Mouse (Mus musculus): ENCODE measurements around the gene Abcb4. TPM values are rescaled to one million over a fixed set of nuclear protein-coding genes. Genes with fewer than 3 reads are reported as not detected.
"Not testable (repeated sequence)": the region's sequence is repeated elsewhere in the genome, so short reads cannot be mapped to it uniquely, and the experiment has no call there.

The Abcb4 gene
- polyA plus RNA-seq (2015; fragmentation: Nextera tagmentation; extraction: Ambion mirVana) = 1.2 and 2.4 TPM in 2 replicates

DNA sequence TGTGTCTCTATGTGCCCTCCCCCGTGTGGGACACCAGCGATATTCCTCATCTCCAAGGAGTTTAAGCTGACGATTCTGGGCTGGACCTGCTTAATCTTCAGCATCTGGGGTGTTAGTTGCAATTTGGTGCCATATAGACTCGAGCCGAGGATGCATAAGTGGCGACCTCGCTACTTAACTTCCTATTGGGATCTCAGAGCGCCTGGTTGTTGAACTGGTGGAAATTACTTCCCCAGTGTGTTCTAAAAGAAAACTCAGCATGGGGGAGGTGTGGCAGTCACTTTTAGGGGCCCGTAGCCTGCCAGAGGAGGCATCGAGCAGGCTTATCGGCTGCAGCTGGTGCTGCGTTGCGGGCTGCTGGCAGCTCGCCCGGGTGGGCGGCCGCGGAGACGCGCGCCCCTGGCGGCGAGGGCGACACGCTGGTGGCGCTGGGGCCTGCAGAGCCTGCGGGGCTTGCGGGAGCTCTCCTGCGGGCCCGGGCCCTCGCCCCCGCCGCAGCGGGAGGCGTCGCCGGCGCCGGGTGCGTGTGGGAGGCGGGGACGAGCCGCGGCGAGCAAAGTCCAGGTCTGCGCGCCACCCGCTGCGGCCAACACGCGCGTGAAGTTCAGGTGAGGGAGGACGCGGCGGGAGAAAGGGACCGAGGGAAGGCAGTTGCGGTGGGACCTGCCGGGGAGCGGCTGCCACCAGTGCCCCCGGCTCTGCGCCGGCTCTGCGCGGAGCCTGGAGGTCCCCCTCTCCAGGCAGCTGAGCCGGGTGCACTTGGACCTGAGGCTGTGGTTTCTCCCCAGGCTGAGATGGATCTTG is at the start of gene Abcb4:
Gene Abcb4 (plus strand): TSS at position 418 of the 804 bp plus-strand sequence.
- Histone ChIP-seq H3K9me3 (replicated peaks; ENCODE audit: control insufficient read depth, low read length) (no peaks in the 10 kb centered on the region), H3K4me2 (ENCODE audit: low read depth, low read length) (peak within 1 kb of the TSS; percentile 85), H3K9ac (ENCODE audit: low read length) (peak within 1 kb of the TSS; percentile 64), H3K4me1 (ENCODE audit: control insufficient read depth, insufficient read depth, low read length) (peaks cover 6% of the 10 kb centered on the region; the same call in 1 of the 2 replicates), H3K36me3 (ENCODE audit: control insufficient read depth, insufficient read depth, low read length) (no peaks in the 10 kb centered on the region), H3K27ac (ENCODE audit: low read length) (no peak within 1 kb of the TSS), H3K4me3 (replicated peaks; ENCODE audit: low read length) (peak within 1 kb of the TSS; percentile 56), H3K27me3 (ENCODE audit: control insufficient read depth, insufficient read depth, low read length) (peaks cover 6% of the 10 kb centered on the region; the same call in 1 of the 2 replicates)
- under 1% methylated on average over 64 of the region's 65 CpGs for WGBS
- ATAC-seq (ENCODE audit: insufficient read depth, low FRiP score) = peak; percentile 83

DNA sequence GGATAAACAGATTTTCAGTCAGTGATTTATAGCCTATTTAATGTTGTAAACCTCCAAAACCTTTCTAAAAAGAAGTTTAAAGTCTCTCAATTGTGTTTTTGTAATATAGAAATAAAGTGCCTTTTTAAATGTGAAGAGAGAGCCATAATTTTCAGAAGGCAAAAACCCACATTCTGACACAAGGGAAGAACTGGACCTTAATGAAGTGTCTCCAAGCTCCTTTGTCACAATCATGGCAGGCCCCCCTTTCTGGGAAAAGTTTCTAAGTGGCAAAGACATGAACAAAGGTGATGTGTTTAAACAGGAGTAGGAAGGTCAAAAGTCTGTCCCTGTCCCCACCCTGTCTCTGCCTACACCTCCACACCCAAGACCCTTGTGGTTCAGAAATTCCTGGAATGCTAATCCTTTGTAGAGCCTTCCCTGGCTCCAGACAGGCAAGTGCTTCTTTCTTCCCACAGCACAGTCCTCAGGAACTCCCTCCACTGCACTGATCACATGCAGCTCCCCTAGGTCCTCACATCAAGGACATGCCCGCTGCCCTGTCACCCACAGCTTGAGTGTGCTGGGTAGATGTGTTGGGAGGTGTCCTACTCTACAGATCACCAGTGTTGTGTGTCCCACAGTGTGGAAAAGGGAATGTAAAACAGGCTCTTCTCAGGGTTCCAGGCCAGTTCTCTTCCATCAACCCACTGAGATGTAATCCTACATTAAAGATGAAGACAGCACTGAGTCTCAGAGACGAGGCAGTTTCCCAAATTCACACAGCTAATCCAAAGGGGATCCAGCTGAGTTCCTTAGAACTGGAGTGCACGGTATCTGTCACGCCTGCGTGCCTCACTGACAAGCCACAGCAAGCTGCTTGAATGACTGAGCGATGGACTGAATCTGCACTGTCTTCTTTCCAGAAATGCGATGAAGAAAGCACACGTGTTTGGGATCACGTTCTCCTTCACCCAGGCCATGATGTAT is 44.6 kb upstream of the Abcb4 start:
- not testable (repeated sequence) for H3K9me3 ChIP-seq (replicated peaks; ENCODE audit: control insufficient read depth, low read length); H3K27me3 ChIP-seq (ENCODE audit: control insufficient read depth, insufficient read depth, low read length); H3K9ac ChIP-seq (ENCODE audit: low read length); H3K36me3 ChIP-seq (ENCODE audit: control insufficient read depth, insufficient read depth, low read length); H3K27ac ChIP-seq (ENCODE audit: low read length); H3K4me3 ChIP-seq (replicated peaks; ENCODE audit: low read length); H3K4me1 ChIP-seq (ENCODE audit: control insufficient read depth, insufficient read depth, low read length); ATAC-seq (ENCODE audit: insufficient read depth, low FRiP score); H3K4me2 ChIP-seq (ENCODE audit: low read depth, low read length)
- WGBS = 67% methylated on average over 4 of the region's 9 CpGs

DNA sequence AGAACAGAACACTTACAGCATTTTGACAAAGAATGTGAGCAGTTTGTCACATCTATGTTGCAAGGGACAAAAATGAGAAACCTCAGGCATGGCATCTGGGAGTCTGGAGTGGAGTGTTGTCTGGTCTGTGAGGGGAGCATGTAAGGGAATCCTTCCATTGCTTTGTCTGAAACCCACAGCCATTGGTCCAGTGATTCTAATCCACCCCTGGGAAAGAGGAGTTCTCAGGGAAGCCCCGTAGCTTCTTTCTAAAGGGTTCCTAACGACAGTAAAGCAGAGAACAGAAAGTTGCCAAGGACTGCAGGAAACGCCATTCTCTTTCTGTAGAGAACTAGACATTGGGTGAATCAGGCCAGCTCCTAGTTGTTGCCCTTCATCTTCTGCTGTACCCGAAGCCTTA is 42.7 kb upstream of the Abcb4 start:
- Histone ChIP-seq H3K36me3 (ENCODE audit: control insufficient read depth, insufficient read depth, low read length) (no peaks in the 10 kb centered on the region), H3K27me3 (ENCODE audit: control insufficient read depth, insufficient read depth, low read length) (no peaks in the 10 kb centered on the region), H3K9me3 (replicated peaks; ENCODE audit: control insufficient read depth, low read length) (no peaks in the 10 kb centered on the region), H3K4me2 (ENCODE audit: low read depth, low read length) (no peak overlapping the region), H3K9ac (ENCODE audit: low read length) (no peak overlapping the region), H3K4me3 (replicated peaks; ENCODE audit: low read length) (no peak overlapping the region), H3K27ac (ENCODE audit: low read length) (no peak overlapping the region), H3K4me1 (ENCODE audit: control insufficient read depth, insufficient read depth, low read length) (no peaks in the 10 kb centered on the region)
- 73% methylated on average over 4 of the region's 4 CpGs for WGBS
- ATAC-seq (ENCODE audit: insufficient read depth, low FRiP score) = no peak

GRCm38 (mm10) chr5:8857201-8857600 is 36.3 kb upstream of the Abcb4 start:
- Histone ChIP-seq H3K4me1 (ENCODE audit: control insufficient read depth, insufficient read depth, low read length) (no peaks in the 10 kb centered on the region), H3K27me3 (ENCODE audit: control insufficient read depth, insufficient read depth, low read length) (no peaks in the 10 kb centered on the region), H3K9me3 (replicated peaks; ENCODE audit: control insufficient read depth, low read length) (no peaks in the 10 kb centered on the region), H3K4me3 (replicated peaks; ENCODE audit: low read length) (no peak overlapping the region), H3K9ac (ENCODE audit: low read length) (no peak overlapping the region), H3K27ac (ENCODE audit: low read length) (no peak overlapping the region), H3K4me2 (ENCODE audit: low read depth, low read length) (no peak overlapping the region), H3K36me3 (ENCODE audit: control insufficient read depth, insufficient read depth, low read length) (no peaks in the 10 kb centered on the region)
- no peak for ATAC-seq (ENCODE audit: insufficient read depth, low FRiP score)
- WGBS = 67% methylated on average over 6 of the region's 6 CpGs

- Histone ChIP-seq H3K4me3 (replicated peaks; ENCODE audit: low read length) (no peak overlapping the region), H3K27me3 (ENCODE audit: control insufficient read depth, insufficient read depth, low read length) (no peaks in the 10 kb centered on the region), H3K27ac (ENCODE audit: low read length) (no peak overlapping the region), H3K9ac (ENCODE audit: low read length) (no peak overlapping the region), H3K36me3 (ENCODE audit: control insufficient read depth, insufficient read depth, low read length) (no peaks in the 10 kb centered on the region), H3K9me3 (replicated peaks; ENCODE audit: control insufficient read depth, low read length) (no peaks in the 10 kb centered on the region), H3K4me2 (ENCODE audit: low read depth, low read length) (no peak overlapping the region), H3K4me1 (ENCODE audit: control insufficient read depth, insufficient read depth, low read length) (no peaks in the 10 kb centered on the region)
- ATAC-seq (ENCODE audit: insufficient read depth, low FRiP score) = no peak
- WGBS = 65% methylated on average over 1 of the region's 1 CpGs
These were observed 31.7 kb upstream of the Abcb4 start for GRCm38 (mm10) chr5:8861811-8862210.

GRCm38 (mm10) chr5:8863580-8864337 is 29.8 kb upstream of the Abcb4 start:
- H3K4me2 ChIP-seq (ENCODE audit: low read depth, low read length) = no peak overlapping the region
- ATAC-seq (ENCODE audit: insufficient read depth, low FRiP score) = no peak
- H3K4me3 ChIP-seq (replicated peaks; ENCODE audit: low read length) = no peak overlapping the region
- 47% methylated on average over 14 of the region's 14 CpGs for WGBS
- no peak overlapping the region for H3K9ac ChIP-seq (ENCODE audit: low read length)
- no peaks in the 10 kb centered on the region for H3K4me1 ChIP-seq (ENCODE audit: control insufficient read depth, insufficient read depth, low read length)
- no peaks in the 10 kb centered on the region for H3K9me3 ChIP-seq (replicated peaks; ENCODE audit: control insufficient read depth, low read length)
- no peak overlapping the region for H3K27ac ChIP-seq (ENCODE audit: low read length)
- no peaks in the 10 kb centered on the region for H3K36me3 ChIP-seq (ENCODE audit: control insufficient read depth, insufficient read depth, low read length)
- no peaks in the 10 kb centered on the region for H3K27me3 ChIP-seq (ENCODE audit: control insufficient read depth, insufficient read depth, low read length)

- not testable (repeated sequence) for H3K27ac ChIP-seq (ENCODE audit: low read length); H3K9me3 ChIP-seq (replicated peaks; ENCODE audit: control insufficient read depth, low read length); H3K27me3 ChIP-seq (ENCODE audit: control insufficient read depth, insufficient read depth, low read length); H3K36me3 ChIP-seq (ENCODE audit: control insufficient read depth, insufficient read depth, low read length); H3K9ac ChIP-seq (ENCODE audit: low read length); ATAC-seq (ENCODE audit: insufficient read depth, low FRiP score); H3K4me1 ChIP-seq (ENCODE audit: control insufficient read depth, insufficient read depth, low read length); H3K4me2 ChIP-seq (ENCODE audit: low read depth, low read length); H3K4me3 ChIP-seq (replicated peaks; ENCODE audit: low read length)
- 93% methylated on average over 10 of the region's 11 CpGs for WGBS
These were observed 27.9 kb upstream of the Abcb4 start for GRCm38 (mm10) chr5:8865630-8866029.

DNA sequence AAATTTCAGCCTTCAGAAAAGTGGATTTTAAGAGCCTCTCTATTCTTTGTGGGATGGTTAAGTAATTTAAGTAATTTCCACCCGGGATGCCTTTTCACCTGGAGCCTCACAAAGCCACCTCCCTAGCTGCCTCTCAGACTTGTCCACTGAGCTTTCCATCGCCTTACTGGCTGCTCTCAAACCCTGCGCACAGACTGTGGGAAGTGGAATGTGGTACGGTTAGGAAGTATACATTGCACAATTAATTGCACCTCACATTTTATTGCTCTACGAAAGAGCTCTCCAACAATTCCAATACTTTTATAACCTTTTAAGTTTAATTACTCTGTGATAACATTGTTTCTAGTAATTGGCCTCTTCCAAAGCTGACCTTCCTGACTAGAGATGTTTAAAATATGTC is 27.2 kb upstream of the Abcb4 start:
- H3K9ac ChIP-seq (ENCODE audit: low read length) = no peak overlapping the region
- H3K27ac ChIP-seq (ENCODE audit: low read length) = no peak overlapping the region
- no peaks in the 10 kb centered on the region for H3K36me3 ChIP-seq (ENCODE audit: control insufficient read depth, insufficient read depth, low read length)
- H3K4me1 ChIP-seq (ENCODE audit: control insufficient read depth, insufficient read depth, low read length) = no peaks in the 10 kb centered on the region
- H3K27me3 ChIP-seq (ENCODE audit: control insufficient read depth, insufficient read depth, low read length) = no peaks in the 10 kb centered on the region
- no peaks in the 10 kb centered on the region for H3K9me3 ChIP-seq (replicated peaks; ENCODE audit: control insufficient read depth, low read length)
- ATAC-seq (ENCODE audit: insufficient read depth, low FRiP score) = no peak
- no peak overlapping the region for H3K4me2 ChIP-seq (ENCODE audit: low read depth, low read length)
- H3K4me3 ChIP-seq (replicated peaks; ENCODE audit: low read length) = no peak overlapping the region
- WGBS = 87% methylated on average over 5 of the region's 5 CpGs

Measured in stomach, embryonic 16.5 days (tissue).